Mouse (Mus musculus): ENCODE data around the gene Arhgap24.
"Not testable (repeated sequence)": the region's sequence is repeated elsewhere in the genome, so short reads cannot be mapped to it uniquely, and the experiment has no call there.

The Arhgap24 gene

GRCm38 (mm10) chr5:102904066-102904465, 422.9 kb downstream of the Arhgap24 start:
- no peak for DNase-seq

DNA sequence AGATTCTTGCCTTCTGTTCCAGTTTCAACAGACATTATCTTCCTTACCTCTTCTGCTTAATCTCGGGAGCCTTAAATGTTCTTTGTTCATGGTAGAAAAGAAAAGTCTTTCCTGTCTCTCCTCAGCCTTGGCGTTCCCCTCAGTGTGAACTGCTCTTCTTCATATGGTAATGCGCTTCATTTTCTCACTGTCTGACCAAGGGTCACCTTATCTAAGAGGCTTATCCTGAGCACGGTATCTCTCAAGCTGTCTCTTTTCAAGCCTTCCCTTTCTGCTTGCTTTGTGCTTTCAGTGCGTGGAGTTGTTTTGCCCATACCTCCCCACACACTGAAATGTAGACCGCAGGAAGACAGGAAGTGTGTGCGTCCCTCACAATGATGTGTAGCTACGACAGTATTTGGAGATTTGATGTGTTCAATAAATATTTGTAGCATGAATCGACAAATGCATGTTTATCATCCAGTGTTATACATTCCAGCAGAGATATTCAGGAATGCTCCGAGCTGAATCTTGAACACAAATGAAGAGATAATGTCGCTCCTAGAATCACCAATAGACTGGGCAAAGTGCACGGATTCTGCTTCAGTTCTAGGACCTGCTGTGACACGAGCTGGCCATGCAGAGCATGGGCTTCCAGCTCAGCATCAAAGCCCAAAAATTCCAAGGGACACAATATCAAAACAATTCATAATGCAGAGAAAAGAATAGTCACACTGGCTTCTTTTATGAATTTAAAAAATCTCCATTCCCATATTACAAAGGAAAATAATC, 424.4 kb downstream of the Arhgap24 start:
- DNase-seq, result no peak

GRCm38 (mm10) chr5:102920199-102920598, 439.0 kb downstream of the Arhgap24 start:
- DNase-seq, result no peak

DNA sequence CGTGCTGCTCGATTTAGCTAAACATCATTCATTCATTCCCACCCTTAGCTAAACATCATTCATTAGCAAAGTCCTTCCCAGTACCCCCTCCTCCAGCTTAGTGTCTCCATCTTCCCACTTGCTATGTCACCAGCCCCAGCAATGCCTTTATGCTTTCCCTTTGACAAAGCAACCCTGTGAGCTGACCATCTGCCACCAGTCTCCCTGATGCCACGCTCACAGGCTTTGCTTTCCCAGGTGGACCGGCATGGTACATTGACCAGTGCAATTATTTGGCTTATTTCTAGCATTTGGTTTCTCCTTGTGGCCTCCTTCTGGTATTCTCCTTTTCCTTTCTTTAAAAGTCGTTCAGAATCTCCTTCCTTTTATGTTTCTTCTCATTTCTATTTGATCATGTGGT, 445.6 kb downstream of the Arhgap24 start:
- no peak for DNase-seq

DNA sequence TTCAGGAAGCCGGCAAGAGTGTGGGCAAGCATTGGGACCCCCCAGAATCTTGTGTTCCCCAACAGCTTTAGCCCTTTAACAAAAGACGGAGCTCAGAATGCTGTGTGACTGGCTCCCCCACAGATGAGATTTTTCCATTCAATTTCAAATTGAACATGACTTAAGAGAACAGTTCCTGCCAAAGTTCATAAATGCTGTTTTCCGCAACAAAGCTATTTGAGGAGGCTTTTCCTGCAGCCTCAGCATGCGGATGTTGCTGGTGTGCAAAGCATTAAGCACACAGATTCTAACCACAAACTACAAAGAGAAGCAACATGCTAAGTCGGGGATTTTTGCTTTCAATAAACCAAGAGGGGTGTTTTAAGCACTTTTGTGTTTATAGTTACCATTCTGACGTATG, 449.0 kb downstream of the Arhgap24 start:
- no peak for DNase-seq

GRCm38 (mm10) chr5:102943864-102944630, 462.9 kb downstream of the Arhgap24 start:
- DNase-seq, result not testable (repeated sequence)

GRCm38 (mm10) chr5:102946625-102947024, 465.4 kb downstream of the Arhgap24 start:
- no peak for DNase-seq

- DNase-seq, result no peak
Measured at GRCm38 (mm10) chr5:102947061-102947711, 466.0 kb downstream of the Arhgap24 start.
